Mouse (Mus musculus): ENCODE measurements around the gene Rnf213.

Rnf213 gene

GRCm38 (mm10) chr11:119390271-119391231, 2.3 kb upstream of the Rnf213 start:
- peak; percentile 68 for DNase-seq (ENCODE audit: low spot score)

GRCm38 (mm10) chr11:119391386-119392000, 1.4 kb upstream of the Rnf213 start:
- no peak for DNase-seq (ENCODE audit: low spot score)

GRCm38 (mm10) chr11:119392001-119392614, 792 bp upstream of the Rnf213 start:
- DNase-seq (ENCODE audit: low spot score): peak; percentile 84

GRCm38 (mm10) chr11:119393483-119393804, 544 bp downstream of the Rnf213 start:
- DNase-seq (ENCODE audit: low spot score): no peak

GRCm38 (mm10) chr11:119394210-119394609, 1.3 kb downstream of the Rnf213 start:
- DNase-seq (ENCODE audit: low spot score): peak; percentile 58

- DNase-seq (ENCODE audit: low spot score): no peak
Observed at GRCm38 (mm10) chr11:119395394-119395793, 2.5 kb downstream of the Rnf213 start.

- no peak for DNase-seq (ENCODE audit: low spot score)
Observed at GRCm38 (mm10) chr11:119395931-119396330, 3.0 kb downstream of the Rnf213 start.

- no peak for DNase-seq (ENCODE audit: low spot score)
Observed at GRCm38 (mm10) chr11:119396461-119396860, 3.6 kb downstream of the Rnf213 start.

- DNase-seq (ENCODE audit: low spot score): no peak
Observed at GRCm38 (mm10) chr11:119402501-119403160, 9.7 kb downstream of the Rnf213 start.

GRCm38 (mm10) chr11:119404627-119405026, 11.7 kb downstream of the Rnf213 start:
- DNase-seq (ENCODE audit: low spot score): no peak

GRCm38 (mm10) chr11:119407381-119407780, 14.5 kb downstream of the Rnf213 start:
- no peak for DNase-seq (ENCODE audit: low spot score)

- no peak for DNase-seq (ENCODE audit: low spot score)
Observed at GRCm38 (mm10) chr11:119407977-119408376, 15.1 kb downstream of the Rnf213 start.

- no peak for DNase-seq (ENCODE audit: low spot score)
Observed at GRCm38 (mm10) chr11:119419327-119420118, 26.6 kb downstream of the Rnf213 start.

- no peak for DNase-seq (ENCODE audit: low spot score)
Observed at GRCm38 (mm10) chr11:119420426-119420825, 27.5 kb downstream of the Rnf213 start.

GRCm38 (mm10) chr11:119427431-119427830, 34.5 kb downstream of the Rnf213 start:
- DNase-seq (ENCODE audit: low spot score): no peak

- no peak for DNase-seq (ENCODE audit: low spot score)
Observed at GRCm38 (mm10) chr11:119427986-119428385, 35.1 kb downstream of the Rnf213 start.

- DNase-seq (ENCODE audit: low spot score): peak; percentile 64
Observed at GRCm38 (mm10) chr11:119428649-119429136, 35.8 kb downstream of the Rnf213 start.

- DNase-seq (ENCODE audit: low spot score): no peak
Observed at GRCm38 (mm10) chr11:119431516-119431915, 38.6 kb downstream of the Rnf213 start.

GRCm38 (mm10) chr11:119432706-119433105, 39.8 kb downstream of the Rnf213 start:
- no peak for DNase-seq (ENCODE audit: low spot score)

- DNase-seq (ENCODE audit: low spot score): no peak
Observed at GRCm38 (mm10) chr11:119434316-119434715, 41.4 kb downstream of the Rnf213 start.
